Mouse (Mus musculus) CH12.LX (cell line): Measurements from ENCODE around the gene Rexo1. TPM values are rescaled to one million over a fixed set of nuclear protein-coding genes. Genes with fewer than 3 reads are reported as not detected.

Source experiments
- DNase-seq: peaks from one replicate; pipeline ENCODE4 v3.0.0-alpha.2; 2013; ENCODE audit errors: extremely low read depth
- H3K27ac ChIP-seq: 2 replicates; pipeline ENCODE4 v1.5.1; 2012; ENCODE audit warnings: low read depth, mild to moderate bottlenecking, control low read depth, moderate library complexity; ENCODE audit not compliant: insufficient read depth
- H3K27me3 ChIP-seq: replicated peaks from 2 replicates; pipeline ENCODE3; 2012; ENCODE audit warnings: inconsistent platforms
- H3K36me3 ChIP-seq, 2 experiments: replicated peaks in 1 of 2; 2 replicates each; pipeline versions ENCODE3 to v1.6.1; 2012; ENCODE audit warnings: inconsistent platforms in 1 of 2, low read length in 1 of 2, mild to moderate bottlenecking in 1 of 2, mixed read lengths in 1 of 2, moderate library complexity in 1 of 2; ENCODE audit not compliant: control insufficient read depth in 1 of 2, insufficient read depth in 1 of 2
- H3K4me1 ChIP-seq, 2 experiments: 2 replicates each; pipeline ENCODE4 v1.6.1; 2012; ENCODE audit warnings: inconsistent platforms in 1 of 2, moderate library complexity in 1 of 2; ENCODE audit not compliant: insufficient read depth in 2 of 2, control insufficient read depth in 1 of 2
- H3K4me2 ChIP-seq: 2 replicates; pipeline ENCODE4 v1.6.1; 2012; ENCODE audit warnings: low read depth, mild to moderate bottlenecking, control low read depth; ENCODE audit not compliant: poor library complexity, insufficient read depth, severe bottlenecking
- H3K4me3 ChIP-seq, 3 experiments: fragments of 150-350 bp in 1 of 3; sonication (generic) in 1 of 3; replicated peaks in 1 of 3; 2 replicates each; pipeline versions ENCODE3 to v1.5.1; 2011 to 2012; ENCODE audit warnings: low read depth in 2 of 3, low read length in 2 of 3, mild to moderate bottlenecking in 2 of 3, moderate library complexity in 2 of 3, control low read depth in 1 of 3, improper control_type of control experiment in 1 of 3, inconsistent platforms in 1 of 3, mixed read lengths in 1 of 3; ENCODE audit not compliant: poor library complexity in 1 of 3
- H3K79me2 ChIP-seq: replicated peaks from 2 replicates; pipeline ENCODE4 v1.6.1; 2012; ENCODE audit warnings: mild to moderate bottlenecking, moderate library complexity; ENCODE audit not compliant: control insufficient read depth, poor library complexity, insufficient read depth, severe bottlenecking; ENCODE audit errors: extremely low read depth
- H3K9ac ChIP-seq: 2 replicates; pipeline ENCODE4 v1.6.1; 2012; ENCODE audit warnings: low read depth, mild to moderate bottlenecking, control low read depth, moderate library complexity; ENCODE audit not compliant: insufficient read depth
- H3K9me3 ChIP-seq: replicated peaks from 2 replicates; pipeline ENCODE3; 2012; ENCODE audit warnings: low read length, inconsistent platforms, mixed read lengths
- BHLHE40 ChIP-seq: IDR thresholded peaks from 2 replicates; pipeline ENCODE4 v1.6.1; 2011; ENCODE audit warnings: mild to moderate bottlenecking, low read depth, low read length, improper control_type of control experiment
- CHD1 ChIP-seq: IDR thresholded peaks from 2 replicates; pipeline ENCODE4 v1.6.1; 2012; ENCODE audit warnings: low read depth, low read length, improper control_type of control experiment, inconsistent platforms
- HCFC1 ChIP-seq: IDR thresholded peaks from 2 replicates; pipeline ENCODE4 v1.6.1; 2012; ENCODE audit warnings: low read depth, mild to moderate bottlenecking, inconsistent platforms, low read length, improper control_type of control experiment
- IRF4 ChIP-seq: IDR thresholded peaks from 2 replicates; pipeline ENCODE4 v1.6.1; 2014; ENCODE audit warnings: low read depth, mild to moderate bottlenecking, inconsistent platforms, low read length, improper control_type of control experiment
- JUN ChIP-seq: IDR thresholded peaks from 2 replicates; pipeline ENCODE4 v1.6.1; 2011; ENCODE audit warnings: low read depth, mild to moderate bottlenecking, low read length, improper control_type of control experiment, moderate library complexity; ENCODE audit not compliant: insufficient read depth
- KAT2A ChIP-seq: IDR thresholded peaks from 2 replicates; pipeline ENCODE4 v1.6.1; 2012; ENCODE audit warnings: low read length, improper control_type of control experiment, inconsistent platforms; ENCODE audit not compliant: insufficient replicate concordance
- MAX ChIP-seq: IDR thresholded peaks from 2 replicates; pipeline ENCODE4 v1.6.1; 2011; ENCODE audit warnings: low read length, improper control_type of control experiment
- MAZ ChIP-seq: IDR thresholded peaks from 2 replicates; pipeline ENCODE4 v1.6.1; 2012; ENCODE audit warnings: low read depth, mild to moderate bottlenecking, inconsistent platforms, low read length, improper control_type of control experiment, moderate library complexity
- MEF2A ChIP-seq: IDR thresholded peaks from 2 replicates; pipeline ENCODE4 v1.6.1; 2014; ENCODE audit warnings: low read depth, mild to moderate bottlenecking, inconsistent platforms, low read length, improper control_type of control experiment, borderline replicate concordance
- MXI1 ChIP-seq: IDR thresholded peaks from 2 replicates; pipeline ENCODE4 v1.6.1; 2011; ENCODE audit warnings: mild to moderate bottlenecking, low read depth, low read length, improper control_type of control experiment
- MYC ChIP-seq: IDR thresholded peaks from 2 replicates; pipeline ENCODE4 v1.6.1; 2011; ENCODE audit warnings: low read depth, mild to moderate bottlenecking, improper control_type of control experiment, low read length
- NRF1 ChIP-seq: IDR thresholded peaks from 2 replicates; pipeline ENCODE4 v1.6.1; 2014; ENCODE audit warnings: low read depth, mild to moderate bottlenecking, inconsistent platforms, low read length, improper control_type of control experiment, moderate library complexity
- PAX5 ChIP-seq: IDR thresholded peaks from 2 replicates; pipeline ENCODE4 v1.6.1; 2012; ENCODE audit warnings: low read length, inconsistent platforms, mixed read lengths
- POLR2A ChIP-seq: IDR thresholded peaks from 2 replicates; pipeline ENCODE4 v1.6.1; 2011; ENCODE audit warnings: low read depth, mild to moderate bottlenecking, improper control_type of control experiment, low read length
- POLR2AphosphoS2 ChIP-seq: IDR thresholded peaks from 2 replicates; pipeline ENCODE4 v1.6.1; 2011; ENCODE audit warnings: low read depth, low read length, improper control_type of control experiment
- SIN3A ChIP-seq: IDR thresholded peaks from 2 replicates; pipeline ENCODE4 v1.6.1; 2012; ENCODE audit warnings: low read length, improper control_type of control experiment, inconsistent platforms
- SMC3 ChIP-seq: IDR thresholded peaks from 2 replicates; pipeline ENCODE4 v1.6.1; 2011; ENCODE audit warnings: low read depth, low read length, improper control_type of control experiment
- TBP ChIP-seq: conservative IDR thresholded peaks from 2 replicates; pipeline ENCODE4 v1.6.1; 2011; ENCODE audit warnings: low read depth, low read length, improper control_type of control experiment
- USF2 ChIP-seq: conservative IDR thresholded peaks from 2 replicates; pipeline ENCODE4 v1.6.1; 2011; ENCODE audit warnings: low read depth, low read length, improper control_type of control experiment
- ZC3H11A ChIP-seq: IDR thresholded peaks from 2 replicates; pipeline ENCODE4 v1.6.1; 2012; ENCODE audit warnings: low read depth, mild to moderate bottlenecking, inconsistent platforms, low read length, improper control_type of control experiment
- ZKSCAN1 ChIP-seq: IDR thresholded peaks from 2 replicates; pipeline ENCODE4 v1.6.1; 2012; ENCODE audit warnings: low read depth, inconsistent platforms, low read length, improper control_type of control experiment, borderline replicate concordance
- ZMIZ1 ChIP-seq: IDR thresholded peaks from 2 replicates; pipeline ENCODE4 v1.6.1; 2012; ENCODE audit warnings: low read depth, mild to moderate bottlenecking, inconsistent platforms, low read length, improper control_type of control experiment
- ZNF384 ChIP-seq: IDR thresholded peaks from 2 replicates; pipeline ENCODE4 v1.6.1; 2012; ENCODE audit warnings: low read depth, low read length, improper control_type of control experiment, inconsistent platforms
- dilution Hi-C: fragments of 300-500 bp; cut with MboI; formaldehyde crosslinking; loops from 2 replicates; pipeline ENCODE4 v1.14.3; 2020; ENCODE audit warnings: low sequenced_read_pairs; ENCODE audit not compliant: extremely low pct_unique_long_range_greater_than_20kb, extremely low pct_ligation_motif_present
- in situ Hi-C: fragments of 300-500 bp; cut with MboI; formaldehyde crosslinking; loops from 3 replicates; pipeline ENCODE4 v1.14.3; 2019; ENCODE audit warnings: low sequenced_read_pairs, low pct_ligation_motif_present, low pct_unique_long_range_greater_than_20kb, mixed read lengths
- polyA plus RNA-seq: library from polyadenylated mRNA; unstranded; fragments of >175 nt; gene quantifications from 2 replicates; pipeline ENCODE4 v1.2.1, GENCODE M21; 2012; ENCODE audit warnings: low read depth; ENCODE audit not compliant: insufficient read length
- total RNA-seq, 2 experiments: library from RNA; depleted of rRNA; stranded (reverse); fragments of 300-350 nt in 1 of 2; fragments of >200 nt in 1 of 2; gene quantifications; 2 replicates each; pipeline ENCODE4 v1.2.3; 2012 to 2014

The Rexo1 gene
- total and polyA plus RNA-seq, 3 experiments = 7.0 to 41.9 (median 17.7) TPM

- no peak for TF ChIP-seq JUN
- no peak for TF ChIP-seq HCFC1
- no peak for TF ChIP-seq ZKSCAN1
- peak; percentile 27; the same call in 1 of the 2 replicates for TF ChIP-seq POLR2A
- TF ChIP-seq MAZ = peak; percentile 56; the same call in 1 of the 2 replicates
- no peak for TF ChIP-seq TBP
- no peak for TF ChIP-seq MXI1
- no peak for TF ChIP-seq KAT2A
- TF ChIP-seq SIN3A = no peak; the same call in 1 of the 2 replicates
- no peak for TF ChIP-seq USF2
- no peak for TF ChIP-seq IRF4
- TF ChIP-seq ZMIZ1 = no peak; the same call in 1 of the 2 replicates
- no peak for TF ChIP-seq MYC
These were observed 5.2 kb upstream of the Rexo1 start (continued) for GRCm38 (mm10) chr10:80566375-80567092.

- H3K9ac ChIP-seq = peak overlapping the region; percentile 91
- H3K79me2 ChIP-seq = peaks cover 49% of the 10 kb centered on the region
- H3K4me2 ChIP-seq = peak overlapping the region; percentile 72
- H3K27ac ChIP-seq = peak overlapping the region; percentile 46; the same call in 1 of the 2 replicates
- H3K9me3 ChIP-seq = no peaks in the 10 kb centered on the region
- dilution Hi-C loops = no loop called here
- H3K36me3 ChIP-seq = peaks cover 0 to 54% of the 10 kb centered on the region in 2 experiments
- no peaks in the 10 kb centered on the region for H3K27me3 ChIP-seq
- H3K4me3 ChIP-seq = peak overlapping the region; percentile 71 to 98 (median 93)
- H3K4me1 ChIP-seq = peaks cover 18 to 46% of the 10 kb centered on the region in 2 experiments
- in situ Hi-C loops = no loop called here
- no peak for DNase-seq
- TF ChIP-seq ZNF384 (no peak), POLR2AphosphoS2 (no peak), PAX5 (no peak)
- TF ChIP-seq, all 38 proteins: peak for 0
These were observed 739 bp downstream of the Rexo1 start for GRCm38 (mm10) chr10:80560621-80561020.

- Histone ChIP-seq H3K9me3 (no peaks in the 10 kb centered on the region), H3K79me2 (peaks cover 53% of the 10 kb centered on the region), H3K36me3 (peaks cover 0 to 50% of the 10 kb centered on the region in 2 experiments), H3K4me2 (0 out of 2 replicates have a peak overlapping the region, but pooled peaks have one; percentile 13), H3K4me1 (peaks cover 18 to 46% of the 10 kb centered on the region in 2 experiments), H3K4me3 (peak overlapping the region in 1 of 3 experiments; percentile 5), H3K27me3 (no peaks in the 10 kb centered on the region), H3K9ac (no peak overlapping the region), H3K27ac (no peak overlapping the region)
- dilution Hi-C loops (no loop called here), in situ Hi-C loops (no loop called here)
- TF ChIP-seq MAZ (no peak), POLR2AphosphoS2 (no peak), MAX (no peak), HCFC1 (no peak), JUN (no peak), NRF1 (no peak), BHLHE40 (no peak), MEF2A (no peak), CHD1 (no peak), IRF4 (no peak), MYC (no peak), SIN3A (no peak), ZC3H11A (no peak), POLR2A (no peak), ZNF384 (no peak), SMC3 (no peak)
- DNase-seq = no peak
These were observed 1.9 kb downstream of the Rexo1 start for GRCm38 (mm10) chr10:80559431-80559830.
